Mouse (Mus musculus) heart, adult 2 months (tissue): ENCODE results near the gene Rhof.

ENCODE experiments used
- CTCF ChIP-seq: fragments of 200-600 bp; IDR thresholded peaks from 2 replicates; pipeline ENCODE4 v1.8.1; 2022; ENCODE audit warnings: antibody characterized with exemption, mild to moderate bottlenecking, moderate library complexity
- EP300 ChIP-seq: fragments of 200-500 bp; IDR thresholded peaks from 2 replicates; pipeline ENCODE4 v1.6.1; 2011; ENCODE audit warnings: low read depth, low read length, control low read depth; ENCODE audit not compliant: insufficient read depth
- POLR2A ChIP-seq: fragments of 200-500 bp; IDR thresholded peaks from 2 replicates; pipeline ENCODE4 v1.6.1; 2011; ENCODE audit warnings: mild to moderate bottlenecking, low read depth, low read length, control low read depth; ENCODE audit not compliant: insufficient read depth

GRCm38 (mm10) chr5:123159866-123160265 is 27.4 kb upstream of the Rhof start:
- TF ChIP-seq CTCF: no peak
- no peak for TF ChIP-seq EP300
- TF ChIP-seq POLR2A: no peak
